8 mouse cellular contexts compared by ENCODE assay signal in the genomic region with DNA sequence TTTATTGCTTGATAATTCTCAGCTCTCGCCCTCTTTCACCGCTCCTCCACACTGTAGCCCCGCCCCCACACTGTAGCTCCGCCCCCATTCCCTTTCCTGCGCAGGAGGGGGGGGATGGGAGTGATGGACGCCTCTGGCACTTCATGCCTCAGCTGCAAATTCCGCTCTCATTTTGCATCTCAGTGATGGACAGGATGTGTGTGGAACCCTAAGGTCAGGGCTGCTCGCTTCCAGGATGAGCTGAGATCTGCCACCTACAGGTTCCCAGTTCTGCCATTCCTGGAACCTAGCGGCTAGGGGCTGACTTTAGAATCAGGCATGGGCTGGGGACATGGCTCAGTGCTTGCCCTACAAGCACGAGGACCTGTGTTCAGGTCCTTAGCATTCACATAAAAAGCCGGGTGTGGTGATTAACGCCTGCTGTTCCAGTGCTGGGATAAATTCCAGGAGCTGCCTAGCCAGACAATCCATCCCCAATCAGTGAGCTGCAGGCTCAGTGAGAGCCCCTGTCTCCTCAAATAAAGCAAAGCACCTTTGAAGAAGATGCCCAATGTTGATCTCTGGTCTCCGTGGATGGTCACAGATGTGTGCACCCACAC. TPM values are rescaled to one million over a fixed set of nuclear protein-coding genes. Genes with fewer than 3 reads are reported as not detected.
DNase-seq lines count a peak whose midpoint lies in the region; ATAC-seq lines count a peak whose summit lies in the region.

No protein-coding gene starts in this region.

- 0 out of 2 replicates have a peak overlapping the region, but pooled peaks have one; percentile 14 for H3K27ac ChIP-seq in hindbrain, embryonic 14.5 days
- no peak overlapping the region for H3K27ac ChIP-seq in midbrain, embryonic 11.5 days (ENCODE audit: low read depth, low read length)

- H3K4me3 ChIP-seq in hindbrain, embryonic 14.5 days (replicated peaks; ENCODE audit: low read length), result no peak overlapping the region
- H3K4me3 ChIP-seq in midbrain, embryonic 11.5 days (ENCODE audit: low read depth, low read length), result no peak overlapping the region

- WGBS in hindbrain, embryonic 14.5 days, result 5% methylated on average over 12 of the region's 13 CpGs
- WGBS in midbrain, embryonic 11.5 days, result 8% methylated on average over 12 of the region's 13 CpGs

- peaks cover 20% of the 10 kb centered on the region for H3K4me1 ChIP-seq in hindbrain, embryonic 14.5 days (replicated peaks; ENCODE audit: control insufficient read depth, insufficient read depth, low read length)
- H3K4me1 ChIP-seq in midbrain, embryonic 11.5 days (ENCODE audit: control insufficient read depth, insufficient read depth, low read length), result peaks cover 20% of the 10 kb centered on the region

- H3K36me3 ChIP-seq in hindbrain, embryonic 14.5 days (replicated peaks; ENCODE audit: control insufficient read depth, insufficient read depth), result no peaks in the 10 kb centered on the region
- no peaks in the 10 kb centered on the region for H3K36me3 ChIP-seq in midbrain, embryonic 11.5 days (ENCODE audit: control insufficient read depth, insufficient read depth, low read length)

- H3K27me3 ChIP-seq in hindbrain, embryonic 14.5 days (ENCODE audit: control insufficient read depth, insufficient read depth, low read length), result no peaks in the 10 kb centered on the region
- peaks cover 3% of the 10 kb centered on the region; the same call in 1 of the 2 replicates for H3K27me3 ChIP-seq in midbrain, embryonic 11.5 days (ENCODE audit: control insufficient read depth, insufficient read depth, low read length)

- H3K9me3 ChIP-seq in hindbrain, embryonic 14.5 days (ENCODE audit: control insufficient read depth, low read length), result no peaks in the 10 kb centered on the region
- H3K9me3 ChIP-seq in midbrain, embryonic 11.5 days (ENCODE audit: control insufficient read depth, low read length), result no peaks in the 10 kb centered on the region

- intact Hi-C loops in left cerebral cortex, postnatal 10 days (cut with DNase I), result no loop called here

- ATAC-seq in hindbrain, embryonic 14.5 days (ENCODE audit: low FRiP score), result no peak
- ATAC-seq in midbrain, embryonic 11.5 days (ENCODE audit: low FRiP score), result no peak

- H3K4me2 ChIP-seq in hindbrain, embryonic 14.5 days (replicated peaks), result peak overlapping the region; percentile 11; the same call in 1 of the 2 replicates
- H3K4me2 ChIP-seq in midbrain, embryonic 11.5 days, result peak overlapping the region; percentile 6; the same call in 1 of the 2 replicates

- no peak overlapping the region for H3K9ac ChIP-seq in hindbrain, embryonic 14.5 days
- no peak overlapping the region for H3K9ac ChIP-seq in midbrain, embryonic 11.5 days (ENCODE audit: low read length)

- peak; percentile 86 for DNase-seq in heart, adult 11 months
- DNase-seq in heart, adult 8-10 months (ENCODE audit: low spot score), result no peak
- peak; percentile 66 for DNase-seq in embryo, embryonic 10 days (ENCODE audit: low spot score)
- peak; percentile 50 for DNase-seq in hindbrain, embryonic 14.5 days (ENCODE audit: low spot score)
- peak; percentile 95 for DNase-seq in midbrain, embryonic 11.5 days (ENCODE audit: low spot score, missing footprints)
- DNase-seq in left cerebral cortex, postnatal 10 days (ENCODE audit: extremely low spot score in 1 of 2, low spot score in 2 of 2), result no peak
- DNase-seq in ovary, adult 18-20 months (ENCODE audit: low spot score), result no peak
- DNase-seq in c-Kit-positive CD71-positive TER-119-positive erythroid progenitor cells, embryonic 14.5 days (ENCODE audit: low spot score), result no peak

RNA-seq across cellular contexts. Expression of a gene that starts 47.4 kb away (rescaled TPM):
- total RNA-seq in heart, adult 8-10 months (2022), result 10 to 100 TPM; 27.0 to 32.1 (median 29.7) TPM
- polyA plus RNA-seq in hindbrain, embryonic 14.5 days (2014; fragmentation: Nextera tagmentation; extraction: Ambion mirVana), result 23.4 and 25.1 TPM in 2 replicates
- polyA plus RNA-seq in midbrain, embryonic 11.5 days (2014; fragmentation: Nextera tagmentation; extraction: Ambion mirVana), result 14.6 and 15.1 TPM in 2 replicates
- 10 to 100 TPM; 63.5 to 71.0 TPM for total RNA-seq in left cerebral cortex, postnatal 10 days (2021)

Comparison
In these comparisons a context has a peak if more than half of its experiments do, and no peak if none do; other contexts are left out.
1. DNase-seq: peak in heart, adult 11 months (single experiment), embryo, embryonic 10 days (single experiment), hindbrain, embryonic 14.5 days (single experiment) and midbrain, embryonic 11.5 days (single experiment); none in heart, adult 8-10 months (single experiment), left cerebral cortex, postnatal 10 days (0 of 2), ovary, adult 18-20 months (single experiment) and c-Kit-positive CD71-positive TER-119-positive erythroid progenitor cells, embryonic 14.5 days (single experiment).